Mouse (Mus musculus) liver, embryonic 16.5 days (tissue): ENCODE measurements around the gene Mylip. TPM values are rescaled to one million over a fixed set of nuclear protein-coding genes. Genes with fewer than 3 reads are reported as not detected.
A peak's percentile ranks its signal among the peaks of the same experiment; 100 is the strongest.

ENCODE experiments used
- ATAC-seq: fragments of 200-750 bp; cut with Nextera tagmentation; 2 replicates; pipeline ENCODE4 v1.8.0; 2017; ENCODE audit warnings: low read depth, mild to moderate bottlenecking, moderate number of reproducible peaks, moderate library complexity
- H3K27ac ChIP-seq: fragments of 300-500 bp; sonication (generic); 2 replicates; pipeline ENCODE4 v1.5.1; 2014; ENCODE audit warnings: mild to moderate bottlenecking, low read length
- H3K27me3 ChIP-seq: fragments of 300-500 bp; sonication (generic); 2 replicates; pipeline ENCODE4 v1.6.1; 2014; ENCODE audit warnings: low read depth, low read length, mixed read lengths; ENCODE audit not compliant: control insufficient read depth, insufficient read depth
- H3K36me3 ChIP-seq: fragments of 300-500 bp; sonication (generic); 2 replicates; pipeline ENCODE4 v1.6.1; 2014; ENCODE audit warnings: mild to moderate bottlenecking; ENCODE audit not compliant: control insufficient read depth, insufficient read depth
- H3K4me1 ChIP-seq: fragments of 300-500 bp; sonication (generic); 2 replicates; pipeline ENCODE4 v1.6.1; 2014; ENCODE audit warnings: low read depth, low read length, mixed read lengths; ENCODE audit not compliant: control insufficient read depth
- H3K4me2 ChIP-seq: fragments of 300-500 bp; sonication (generic); 2 replicates; pipeline ENCODE4 v1.6.1; 2014; ENCODE audit warnings: low read depth, low read length, mixed read lengths
- H3K4me3 ChIP-seq: fragments of 300-500 bp; sonication (generic); 2 replicates; pipeline ENCODE4 v1.5.1; 2014; ENCODE audit warnings: low read depth, mild to moderate bottlenecking, low read length
- H3K9ac ChIP-seq: fragments of 300-500 bp; sonication (generic); 2 replicates; pipeline ENCODE4 v1.6.1; 2014; ENCODE audit warnings: low read depth, low read length
- H3K9me3 ChIP-seq: fragments of 300-500 bp; sonication (generic); replicated peaks from 2 replicates; pipeline ENCODE4 v1.6.1; 2016; ENCODE audit warnings: low read length; ENCODE audit not compliant: control insufficient read depth
- WGBS: fragments of 180-500 bp; shearing (Covaris S2); extraction: QIAGEN DNeasy Blood & Tissue Kit; methylation state at CpG from one replicate; pipeline ENCODE4 v1.1.7; 2014; ENCODE audit not compliant: insufficient replicate concordance; 5-methylcytosine and 5-hydroxymethylcytosine counted together
- polyA plus RNA-seq: library from polyadenylated mRNA; unstranded; fragments of >200 nt; fragmentation: Nextera tagmentation; extraction: Ambion mirVana; gene quantifications from 2 replicates; pipeline ENCODE4 v1.2.1, GENCODE M21; 2015

The Mylip gene
- polyA plus RNA-seq, 1 experiment from 2014 or later = 7.7 TPM

GRCm38 (mm10) chr13:45406703-45407102, 17.2 kb downstream of the Mylip start:
- Histone ChIP-seq H3K4me2 (no peak overlapping the region; the same call in 1 of the 2 replicates), H3K9me3 (no peaks in the 10 kb centered on the region), H3K27me3 (no peaks in the 10 kb centered on the region), H3K27ac (peak overlapping the region; percentile 29; the same call in 1 of the 2 replicates), H3K4me3 (no peak overlapping the region), H3K36me3 (peaks cover 62% of the 10 kb centered on the region), H3K4me1 (peaks cover 55% of the 10 kb centered on the region), H3K9ac (no peak overlapping the region)
- ATAC-seq = peak; percentile 43
- WGBS = 33% methylated on average over 6 of the region's 6 CpGs

DNA sequence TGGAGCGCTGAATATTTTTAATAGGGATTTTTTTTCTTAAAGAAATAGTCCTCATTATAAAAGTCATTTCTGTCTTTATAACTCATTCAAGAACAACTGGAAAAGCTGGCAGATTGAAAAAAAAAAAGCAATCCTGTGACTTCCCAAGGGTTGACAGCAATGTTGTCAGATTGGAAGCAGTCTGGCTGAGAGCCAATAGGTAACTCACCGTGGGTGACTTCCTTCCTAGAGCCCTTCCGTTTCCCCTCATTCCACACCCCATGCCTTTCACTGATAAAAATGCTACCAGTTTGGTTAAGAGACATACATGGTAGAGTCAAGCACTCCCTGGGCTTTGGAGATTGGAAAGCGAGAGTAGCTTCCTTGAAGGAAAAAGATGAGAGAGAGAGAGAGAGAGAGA, 21.4 kb downstream of the Mylip start:
- no peak overlapping the region for H3K27ac ChIP-seq
- H3K4me1 ChIP-seq = peaks cover 14% of the 10 kb centered on the region
- H3K9ac ChIP-seq = no peak overlapping the region
- peaks cover 4% of the 10 kb centered on the region for H3K27me3 ChIP-seq
- H3K4me3 ChIP-seq = no peak overlapping the region
- H3K9me3 ChIP-seq = no peaks in the 10 kb centered on the region
- no peak for ATAC-seq
- WGBS = 59% methylated on average over 4 of the region's 4 CpGs
- H3K36me3 ChIP-seq = peaks cover 70% of the 10 kb centered on the region
- H3K4me2 ChIP-seq = no peak overlapping the region

- no peak overlapping the region for H3K27ac ChIP-seq
- no peak overlapping the region for H3K4me2 ChIP-seq
- H3K4me3 ChIP-seq = no peak overlapping the region
- H3K27me3 ChIP-seq = peaks cover 21% of the 10 kb centered on the region
- 80% methylated on average over 1 of the region's 1 CpGs for WGBS
- no peaks in the 10 kb centered on the region for H3K4me1 ChIP-seq
- ATAC-seq = no peak
- H3K9ac ChIP-seq = no peak overlapping the region
- no peaks in the 10 kb centered on the region for H3K9me3 ChIP-seq
- peaks cover 48% of the 10 kb centered on the region for H3K36me3 ChIP-seq
Measured at GRCm38 (mm10) chr13:45413066-45413465, 23.5 kb downstream of the Mylip start.

DNA sequence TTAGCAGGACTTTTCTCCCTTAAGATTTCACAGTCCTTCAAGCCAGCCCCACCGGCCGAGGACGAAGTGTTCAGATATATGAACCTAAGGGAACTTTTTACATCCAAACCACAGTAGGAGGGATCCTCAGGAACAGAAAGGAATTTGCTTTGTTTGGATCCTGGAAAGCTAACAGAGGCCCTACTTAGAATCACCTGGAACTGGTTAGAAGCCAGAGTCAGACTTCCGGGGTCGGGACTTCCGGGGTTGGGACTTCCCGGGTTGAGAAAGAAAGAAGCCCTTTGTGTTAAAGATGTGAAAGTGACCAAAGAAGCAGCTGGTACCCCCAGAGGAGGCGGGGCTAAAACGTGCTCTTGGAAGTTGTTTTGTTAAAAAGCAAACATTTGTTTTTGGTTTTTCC, 24.5 kb downstream of the Mylip start:
- Histone ChIP-seq H3K27me3 (peaks cover 21% of the 10 kb centered on the region), H3K4me1 (no peaks in the 10 kb centered on the region), H3K4me3 (no peak overlapping the region), H3K9me3 (no peaks in the 10 kb centered on the region), H3K27ac (no peak overlapping the region), H3K36me3 (peaks cover 39% of the 10 kb centered on the region), H3K4me2 (no peak overlapping the region), H3K9ac (no peak overlapping the region)
- WGBS = 70% methylated on average over 9 of the region's 9 CpGs
- no peak for ATAC-seq

DNA sequence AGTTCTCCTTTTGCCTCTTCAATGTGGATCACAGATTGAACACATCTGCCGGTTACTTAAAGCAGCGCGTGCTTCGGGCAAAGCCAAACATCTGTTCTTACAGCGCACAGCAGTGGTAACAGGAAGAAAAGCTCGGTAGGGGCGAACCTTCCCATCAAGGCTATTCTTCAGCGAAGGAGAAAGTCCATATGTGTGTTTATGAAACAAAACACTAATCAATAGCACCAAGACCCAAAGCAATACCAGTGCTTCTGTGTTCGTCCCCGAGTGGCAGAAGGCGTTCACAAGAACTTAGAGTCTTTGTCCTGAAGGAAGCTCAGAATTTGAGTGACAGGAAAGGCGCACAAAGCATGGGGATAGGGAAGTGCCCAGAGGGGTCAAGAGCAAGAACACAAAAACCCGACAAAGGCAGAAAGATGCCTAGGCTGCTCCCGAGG, 27.1 kb downstream of the Mylip start:
- peaks cover 15% of the 10 kb centered on the region for H3K36me3 ChIP-seq
- no peaks in the 10 kb centered on the region for H3K4me1 ChIP-seq
- no peak for ATAC-seq
- WGBS = 49% methylated on average over 14 of the region's 14 CpGs
- no peak overlapping the region for H3K9ac ChIP-seq
- H3K27ac ChIP-seq = no peak overlapping the region
- peaks cover 26% of the 10 kb centered on the region for H3K27me3 ChIP-seq
- H3K4me3 ChIP-seq = no peak overlapping the region
- no peaks in the 10 kb centered on the region for H3K9me3 ChIP-seq
- H3K4me2 ChIP-seq = no peak overlapping the region

DNA sequence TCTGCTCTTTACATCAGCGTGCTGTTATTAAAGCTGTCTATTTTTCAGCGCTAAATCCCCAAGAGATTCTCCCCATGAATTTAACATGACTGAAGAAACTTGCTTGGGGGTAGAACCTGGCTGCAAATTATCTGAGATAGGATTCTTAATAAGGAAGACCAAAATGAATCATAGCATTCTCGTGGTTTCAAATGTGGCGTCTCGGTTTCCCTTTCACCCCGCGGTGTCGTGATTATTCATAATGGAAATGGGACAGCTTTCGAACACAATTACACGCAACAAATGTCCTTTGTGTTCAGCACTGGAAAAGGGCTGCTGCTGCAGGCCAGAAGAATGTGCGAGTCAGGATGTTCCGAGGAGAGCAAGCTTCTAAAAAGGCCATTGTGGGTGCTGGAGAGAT, 29.4 kb downstream of the Mylip start:
- H3K27me3 ChIP-seq = peaks cover 26% of the 10 kb centered on the region
- no peak for ATAC-seq
- no peak overlapping the region for H3K4me2 ChIP-seq
- 59% methylated on average over 12 of the region's 12 CpGs for WGBS
- H3K36me3 ChIP-seq = no peaks in the 10 kb centered on the region
- H3K4me1 ChIP-seq = no peaks in the 10 kb centered on the region
- no peak overlapping the region for H3K4me3 ChIP-seq
- no peak overlapping the region for H3K27ac ChIP-seq
- no peaks in the 10 kb centered on the region for H3K9me3 ChIP-seq
- H3K9ac ChIP-seq = no peak overlapping the region

GRCm38 (mm10) chr13:45422251-45422650, 32.7 kb downstream of the Mylip start:
- ATAC-seq = no peak
- Histone ChIP-seq H3K9ac (no peak overlapping the region), H3K9me3 (no peaks in the 10 kb centered on the region), H3K4me1 (no peaks in the 10 kb centered on the region), H3K4me3 (no peak overlapping the region), H3K27me3 (peaks cover 11% of the 10 kb centered on the region), H3K36me3 (no peaks in the 10 kb centered on the region), H3K4me2 (no peak overlapping the region), H3K27ac (no peak overlapping the region)
- 83% methylated on average over 13 of the region's 13 CpGs for WGBS

DNA sequence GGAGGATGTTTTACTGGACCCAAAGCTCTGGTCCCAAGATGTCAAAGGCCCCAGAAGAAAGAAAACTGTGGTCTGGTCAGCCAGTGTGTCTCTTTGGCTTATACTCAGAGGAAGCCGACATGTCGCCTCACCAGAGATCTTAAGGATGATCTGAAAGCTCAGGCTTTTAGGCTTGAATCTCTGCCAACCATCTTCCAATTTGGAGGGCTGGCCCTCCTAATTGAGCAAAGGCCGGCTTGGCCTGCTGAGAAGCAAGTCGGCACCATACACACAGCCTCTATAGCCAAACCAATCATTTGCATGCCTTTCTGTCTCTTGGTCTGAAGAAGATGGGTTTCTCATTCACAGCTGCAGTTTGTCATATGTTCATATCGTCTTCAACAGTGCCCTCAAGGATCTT, 33.2 kb downstream of the Mylip start:
- no peaks in the 10 kb centered on the region for H3K9me3 ChIP-seq
- WGBS = 71% methylated on average over 5 of the region's 5 CpGs
- no peak overlapping the region for H3K4me3 ChIP-seq
- no peak overlapping the region for H3K27ac ChIP-seq
- H3K4me1 ChIP-seq = no peaks in the 10 kb centered on the region
- no peak overlapping the region for H3K9ac ChIP-seq
- ATAC-seq = no peak
- H3K27me3 ChIP-seq = peaks cover 7% of the 10 kb centered on the region
- H3K4me2 ChIP-seq = no peak overlapping the region
- H3K36me3 ChIP-seq = no peaks in the 10 kb centered on the region

GRCm38 (mm10) chr13:45423905-45424304, 34.4 kb downstream of the Mylip start:
- ATAC-seq = no peak
- Histone ChIP-seq H3K4me3 (no peak overlapping the region), H3K9me3 (no peaks in the 10 kb centered on the region), H3K4me2 (no peak overlapping the region), H3K9ac (no peak overlapping the region), H3K36me3 (no peaks in the 10 kb centered on the region), H3K4me1 (no peaks in the 10 kb centered on the region), H3K27ac (no peak overlapping the region), H3K27me3 (peaks cover 5% of the 10 kb centered on the region)
- WGBS = 66% methylated on average over 5 of the region's 5 CpGs
